In the genomic region with DNA sequence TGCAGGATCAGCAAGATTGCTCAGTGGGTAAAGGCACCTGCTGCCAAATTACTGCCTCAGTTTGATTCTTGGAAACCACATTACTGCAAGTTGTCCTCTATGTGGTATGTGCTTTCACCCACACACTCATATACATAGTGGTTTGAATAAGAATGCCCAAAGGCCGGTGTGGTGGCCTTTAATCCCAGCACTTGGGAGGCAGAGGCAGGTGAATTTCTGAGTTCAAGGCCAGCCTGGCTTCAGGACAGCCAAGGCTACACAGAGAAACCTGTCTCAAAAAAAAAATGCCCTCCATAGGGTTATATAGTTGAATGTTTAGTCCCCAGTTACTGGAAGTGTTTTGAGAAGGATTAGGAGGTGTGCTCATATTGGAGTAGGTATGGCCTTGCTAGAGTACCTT, we compare ENCODE assay signal across 24 mouse cellular contexts. TPM values are rescaled to one million over a fixed set of nuclear protein-coding genes. Genes with fewer than 3 reads are reported as not detected.
A peak's percentile ranks its signal among the peaks of the same experiment; 100 is the strongest.
DNase-seq lines count a peak whose midpoint lies in the region; ATAC-seq lines count a peak whose summit lies in the region.
"Had no signal": no experiment of that assay in that cellular context is flagged by ENCODE, and none has a peak within 500 bp of the region (broad histone marks: within the 10 kb centered on the region; RNA-seq: fewer than 3 reads in every experiment).

No protein-coding gene starts in this region.

- H3K36me3 ChIP-seq in heart, embryonic 12.5 days: no peaks in the 10 kb centered on the region

- no peak for ATAC-seq in heart, embryonic 12.5 days (ENCODE audit: insufficient number of reproducible peaks, low FRiP score)
- ATAC-seq: activated CD4-positive, CD25-positive, alpha-beta regulatory T cell, adult 4 months; CD4-positive, CD25-positive, alpha-beta regulatory T cell, adult 4 months; Patski had no signal

- no peak overlapping the region for H3K27ac ChIP-seq in heart, embryonic 12.5 days (ENCODE audit: poor library complexity, severe bottlenecking)

- H3K9me3 ChIP-seq in heart, embryonic 12.5 days (replicated peaks): no peaks in the 10 kb centered on the region
- H3K9me3 ChIP-seq: G1E had no signal

- H3K4me2 ChIP-seq in heart, embryonic 12.5 days: no peak overlapping the region

- H3K9ac ChIP-seq in heart, embryonic 12.5 days: no peak overlapping the region

- WGBS in heart, embryonic 12.5 days: 80% methylated on average over 1 of the region's 1 CpGs

- H3K4me3 ChIP-seq in heart, embryonic 12.5 days: no peak overlapping the region

- no peaks in the 10 kb centered on the region for H3K4me1 ChIP-seq in heart, embryonic 12.5 days (replicated peaks)

- DNase-seq in ES-CJ7 (ENCODE audit: low read depth, low spot score): peak; percentile 54
- peak; percentile 71 for DNase-seq in R1 (ENCODE audit: low read depth, low spot score)
- peak; percentile 51 for DNase-seq in ZHBTc4 (ENCODE audit: low read depth, low spot score)
- no peak for DNase-seq in left cerebral cortex, adult 8-10 months (ENCODE audit: low spot score in 2 of 2)
- DNase-seq in cerebellum, adult 11-12 months: no peak
- DNase-seq: adrenal gland, adult 2 months; adrenal gland, adult 8-10 months; adrenal gland, postnatal 10 days; adrenal gland, postnatal 14 days; adrenal gland, postnatal 25 days; adrenal gland, postnatal 36 days; B cell, adult 2 months; cerebellum, adult 11 months; cerebellum, adult 18-20 months; cerebellum, adult 2 months; cerebellum, adult 8-10 months; cerebellum, adult 9-10 months; cerebellum, adult 9-11 months had no signal

- H3K27me3 ChIP-seq in heart, embryonic 12.5 days (replicated peaks): no peaks in the 10 kb centered on the region
- H3K27me3 ChIP-seq: CH12.LX had no signal

RNA-seq across cellular contexts. Expression of a gene that starts 6.8 kb away (rescaled TPM):
- total RNA-seq in left cerebral cortex, adult 8-10 months (2022): 10 to 100 TPM; 13.4 to 16.8 (median 15.1) TPM
- polyA plus RNA-seq in heart, embryonic 12.5 days (2016; fragmentation: Nextera tagmentation; extraction: Ambion mirVana): 69.7 and 70.0 TPM in 2 replicates

Comparison
In these comparisons a context has a peak if more than half of its experiments do, and no peak if none do; other contexts are left out.
1. DNase-seq: peak in ES-CJ7 (single experiment), R1 (single experiment) and ZHBTc4 (single experiment); none in left cerebral cortex, adult 8-10 months (0 of 2) and cerebellum, adult 11-12 months (single experiment).